Comparison of ENCODE assay signal across 16 mouse cellular contexts in the genomic region with DNA sequence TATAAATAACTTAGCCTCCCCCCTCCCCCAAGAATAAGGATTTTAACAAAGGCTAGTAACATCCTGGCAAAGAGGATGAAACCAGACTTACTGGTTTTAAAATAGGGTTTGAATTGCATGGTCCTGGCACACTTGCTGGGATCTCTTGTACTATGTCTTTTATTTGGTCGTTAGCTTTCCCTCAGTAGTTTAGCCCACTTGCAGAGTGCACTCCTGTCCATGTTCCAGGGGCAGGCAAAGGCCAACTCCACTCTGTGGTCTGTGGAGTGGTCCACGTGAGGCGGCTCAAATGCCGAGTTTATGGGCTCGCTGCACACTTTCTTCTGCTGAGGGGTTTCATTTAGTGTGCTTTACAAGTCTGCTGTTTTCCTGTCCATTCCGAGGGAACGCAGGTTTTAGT. TPM values are rescaled to one million over a fixed set of nuclear protein-coding genes. Genes with fewer than 3 reads are reported as not detected.
DNase-seq lines count a peak whose midpoint lies in the region; ATAC-seq and TF ChIP-seq lines count a peak whose summit lies in the region.
"Had no signal": no experiment of that assay in that cellular context is flagged by ENCODE, and none has a peak within 500 bp of the region (broad histone marks: within the 10 kb centered on the region; RNA-seq: fewer than 3 reads in every experiment).

No protein-coding gene starts in this region.

- no peak for ATAC-seq in heart, embryonic 14.5 days (ENCODE audit: insufficient number of reproducible peaks, insufficient read depth, low FRiP score, low read depth)
- no peak for ATAC-seq in midbrain, embryonic 13.5 days
- no peak for ATAC-seq in midbrain, embryonic 11.5 days (ENCODE audit: low FRiP score)
- ATAC-seq in limb, embryonic 14.5 days (ENCODE audit: low FRiP score, low read depth) = no peak
- ATAC-seq in forebrain, postnatal 0 days = no peak
- ATAC-seq: activated CD4-positive, CD25-positive, alpha-beta regulatory T cell, adult 4 months; liver, postnatal 0 days had no signal

- no peak overlapping the region for H3K27ac ChIP-seq in heart, embryonic 14.5 days (replicated peaks in 1 of 2; ENCODE audit: control insufficient read depth in 1 of 2, insufficient read depth in 1 of 2, low read depth in 2 of 2, low read length in 2 of 2)
- no peak overlapping the region for H3K27ac ChIP-seq in midbrain, embryonic 13.5 days
- H3K27ac ChIP-seq in midbrain, embryonic 11.5 days (ENCODE audit: low read depth, low read length) = no peak overlapping the region
- H3K27ac ChIP-seq in limb, embryonic 14.5 days (replicated peaks; ENCODE audit: low read depth, low read length) = no peak overlapping the region
- no peak overlapping the region for H3K27ac ChIP-seq in forebrain, postnatal 0 days (ENCODE audit: low read depth, low read length)
- H3K27ac ChIP-seq: hindbrain, embryonic 15.5 days had no signal

- 59% methylated on average over 7 of the region's 7 CpGs for WGBS in heart, embryonic 14.5 days
- 88% methylated on average over 7 of the region's 7 CpGs for WGBS in midbrain, embryonic 13.5 days
- 83% methylated on average over 7 of the region's 7 CpGs for WGBS in midbrain, embryonic 11.5 days
- WGBS in limb, embryonic 14.5 days = 33% methylated on average over 7 of the region's 7 CpGs
- WGBS in forebrain, postnatal 0 days = 67% methylated on average over 7 of the region's 7 CpGs

- peaks cover 29% of the 10 kb centered on the region for H3K36me3 ChIP-seq in heart, embryonic 14.5 days (ENCODE audit: control insufficient read depth, insufficient read depth, low read length)
- H3K36me3 ChIP-seq in midbrain, embryonic 13.5 days = peaks cover 30% of the 10 kb centered on the region
- peaks cover 11% of the 10 kb centered on the region; the same call in 1 of the 2 replicates for H3K36me3 ChIP-seq in midbrain, embryonic 11.5 days (ENCODE audit: control insufficient read depth, insufficient read depth, low read length)
- peaks cover 35% of the 10 kb centered on the region for H3K36me3 ChIP-seq in limb, embryonic 14.5 days (ENCODE audit: control insufficient read depth, insufficient read depth, low read length)
- H3K36me3 ChIP-seq in forebrain, postnatal 0 days (ENCODE audit: insufficient read depth) = peaks cover 26% of the 10 kb centered on the region

- H3K4me1 ChIP-seq in heart, embryonic 14.5 days (ENCODE audit: control insufficient read depth in 2 of 2, insufficient read depth in 2 of 2, low read length in 2 of 2) = peaks cover 14 to 30% of the 10 kb centered on the region in 2 experiments
- H3K4me1 ChIP-seq in midbrain, embryonic 13.5 days (replicated peaks) = peaks cover 37% of the 10 kb centered on the region
- peaks cover 18% of the 10 kb centered on the region for H3K4me1 ChIP-seq in midbrain, embryonic 11.5 days (ENCODE audit: control insufficient read depth, insufficient read depth, low read length)
- peaks cover 28% of the 10 kb centered on the region for H3K4me1 ChIP-seq in limb, embryonic 14.5 days (ENCODE audit: control insufficient read depth, insufficient read depth, low read length)
- peaks cover 11% of the 10 kb centered on the region; the same call in 1 of the 2 replicates for H3K4me1 ChIP-seq in forebrain, postnatal 0 days (ENCODE audit: insufficient read depth)

- H3K9ac ChIP-seq in heart, embryonic 14.5 days (ENCODE audit: low read length) = peak overlapping the region; percentile 42
- H3K9ac ChIP-seq in midbrain, embryonic 13.5 days (replicated peaks) = 0 out of 2 replicates have a peak overlapping the region, but pooled peaks have one; percentile 19
- H3K9ac ChIP-seq in midbrain, embryonic 11.5 days (ENCODE audit: low read length) = no peak overlapping the region
- H3K9ac ChIP-seq in limb, embryonic 14.5 days (ENCODE audit: low read depth, low read length, severe bottlenecking) = 0 out of 2 replicates have a peak overlapping the region, but pooled peaks have one; percentile 21
- H3K9ac ChIP-seq in forebrain, postnatal 0 days = no peak overlapping the region
- H3K9ac ChIP-seq: hindbrain, embryonic 15.5 days; liver, postnatal 0 days had no signal

- H3K9me3 ChIP-seq in heart, embryonic 14.5 days (ENCODE audit: control insufficient read depth, low read length) = no peaks in the 10 kb centered on the region
- H3K9me3 ChIP-seq in midbrain, embryonic 13.5 days = no peaks in the 10 kb centered on the region
- H3K9me3 ChIP-seq in midbrain, embryonic 11.5 days (ENCODE audit: control insufficient read depth, low read length) = no peaks in the 10 kb centered on the region
- H3K9me3 ChIP-seq in limb, embryonic 14.5 days (ENCODE audit: control insufficient read depth, low read length) = no peaks in the 10 kb centered on the region
- no peaks in the 10 kb centered on the region for H3K9me3 ChIP-seq in forebrain, postnatal 0 days (ENCODE audit: low read length)
- H3K9me3 ChIP-seq: heart, embryonic 10.5 days; hindbrain, embryonic 15.5 days had no signal

- no peak for TF ChIP-seq CTCF in forebrain, postnatal 0 days (IDR thresholded peaks at IDR 0.05; ENCODE audit: low read depth)

- H3K4me2 ChIP-seq in heart, embryonic 14.5 days (ENCODE audit: low read length) = 0 out of 2 replicates have a peak overlapping the region, but pooled peaks have one; percentile 0
- no peak overlapping the region for H3K4me2 ChIP-seq in midbrain, embryonic 13.5 days (replicated peaks)
- H3K4me2 ChIP-seq in midbrain, embryonic 11.5 days = no peak overlapping the region
- H3K4me2 ChIP-seq in limb, embryonic 14.5 days (replicated peaks; ENCODE audit: low read depth, low read length, severe bottlenecking) = no peak overlapping the region
- no peak overlapping the region for H3K4me2 ChIP-seq in forebrain, postnatal 0 days (ENCODE audit: low read depth)
- H3K4me2 ChIP-seq: hindbrain, embryonic 15.5 days had no signal

- H3K27me3 ChIP-seq in heart, embryonic 14.5 days (ENCODE audit: control insufficient read depth, insufficient read depth, low read length) = no peaks in the 10 kb centered on the region
- H3K27me3 ChIP-seq in midbrain, embryonic 13.5 days = no peaks in the 10 kb centered on the region
- no peaks in the 10 kb centered on the region for H3K27me3 ChIP-seq in midbrain, embryonic 11.5 days (ENCODE audit: control insufficient read depth, insufficient read depth, low read length)
- no peaks in the 10 kb centered on the region for H3K27me3 ChIP-seq in limb, embryonic 14.5 days (ENCODE audit: control insufficient read depth, insufficient read depth, low read length)
- H3K27me3 ChIP-seq in forebrain, postnatal 0 days (ENCODE audit: insufficient read depth, low read length) = no peaks in the 10 kb centered on the region
- H3K27me3 ChIP-seq: hindbrain, embryonic 15.5 days had no signal

- DNase-seq in heart, adult 18-20 months = no peak
- DNase-seq in midbrain, embryonic 11.5 days (ENCODE audit: low spot score, missing footprints) = no peak
- no peak for DNase-seq in limb, embryonic 14.5 days (ENCODE audit: low spot score)
- DNase-seq in lung, postnatal 4 days = peak; percentile 28 to 67
- DNase-seq in forebrain, postnatal 0 days = no peak
- no peak for DNase-seq in thymus, postnatal 4 days
- DNase-seq: adrenal gland, postnatal 25 days; cerebellum, adult 9-11 months; gastrocnemius, postnatal 25 days; liver, postnatal 0 days; thymus, postnatal 36 days had no signal

- no peak for TF ChIP-seq POLR2A in limb, embryonic 14.5 days (IDR thresholded peaks at IDR 0.05; ENCODE audit: borderline replicate concordance, extremely low read depth, insufficient read depth, insufficient read length)

- no peak overlapping the region for H3K4me3 ChIP-seq in heart, embryonic 14.5 days (ENCODE audit: control insufficient read depth in 1 of 2, insufficient read depth in 1 of 2, low read depth in 1 of 2, low read length in 2 of 2)
- no peak overlapping the region for H3K4me3 ChIP-seq in midbrain, embryonic 13.5 days (replicated peaks)
- H3K4me3 ChIP-seq in midbrain, embryonic 11.5 days (ENCODE audit: low read depth, low read length) = no peak overlapping the region
- no peak overlapping the region for H3K4me3 ChIP-seq in limb, embryonic 14.5 days (replicated peaks; ENCODE audit: low read length)
- H3K4me3 ChIP-seq in forebrain, postnatal 0 days (ENCODE audit: low read depth, low read length) = no peak overlapping the region
- H3K4me3 ChIP-seq: heart, embryonic 10.5 days; hindbrain, embryonic 15.5 days had no signal

RNA-seq across cellular contexts. Expression of gene Sufu, which starts 3.2 kb away (rescaled TPM):
- 18.3 and 18.8 TPM in 2 replicates for polyA plus RNA-seq in heart, embryonic 14.5 days (2014; fragmentation: Nextera tagmentation; extraction: Ambion mirVana)
- total RNA-seq in heart, adult 18-20 months (2021) = 10 to 100 TPM; 10.1 to 11.6 TPM
- polyA plus RNA-seq in midbrain, embryonic 13.5 days (2015; fragmentation: Nextera tagmentation; extraction: Ambion mirVana) = 27.7 and 28.6 TPM in 2 replicates
- polyA plus RNA-seq in midbrain, embryonic 11.5 days (2014; fragmentation: Nextera tagmentation; extraction: Ambion mirVana) = 33.7 and 38.7 TPM in 2 replicates
- 30.6 and 37.2 TPM in 2 replicates for polyA plus RNA-seq in limb, embryonic 14.5 days (2012; rRNA removed)
- polyA plus RNA-seq in limb, embryonic 14.5 days (2014; fragmentation: Nextera tagmentation; extraction: Ambion mirVana) = 35.5 and 39.1 TPM in 2 replicates
- 9.4 and 13.1 TPM in 2 replicates for total RNA-seq in forebrain, postnatal 0 days (2014; rRNA removed)
- 12.7 and 17.7 TPM in 2 replicates for polyA plus RNA-seq in forebrain, postnatal 0 days (2015; fragmentation: Nextera tagmentation; extraction: Ambion mirVana)

RNA-seq across cellular contexts. Expression of gene Actr1a, which starts 4.3 kb away (rescaled TPM):
- 117 and 126 TPM in 2 replicates for polyA plus RNA-seq in heart, embryonic 14.5 days (2014; fragmentation: Nextera tagmentation; extraction: Ambion mirVana)
- total RNA-seq in heart, adult 18-20 months (2021) = 10 to 100 TPM; 86.6 to 89.7 TPM
- 331 and 333 TPM in 2 replicates for polyA plus RNA-seq in midbrain, embryonic 13.5 days (2015; fragmentation: Nextera tagmentation; extraction: Ambion mirVana)
- 228 and 233 TPM in 2 replicates for polyA plus RNA-seq in midbrain, embryonic 11.5 days (2014; fragmentation: Nextera tagmentation; extraction: Ambion mirVana)
- 96.2 and 104 TPM in 2 replicates for polyA plus RNA-seq in limb, embryonic 14.5 days (2012; rRNA removed)
- polyA plus RNA-seq in limb, embryonic 14.5 days (2014; fragmentation: Nextera tagmentation; extraction: Ambion mirVana) = 152 and 155 TPM in 2 replicates
- total RNA-seq in forebrain, postnatal 0 days (2014; rRNA removed) = 356 and 372 TPM in 2 replicates
- 360 and 367 TPM in 2 replicates for polyA plus RNA-seq in forebrain, postnatal 0 days (2015; fragmentation: Nextera tagmentation; extraction: Ambion mirVana)

RNA-seq across cellular contexts. Expression of gene 2310034G01Rik, which starts 49.8 kb away (rescaled TPM):
- 0.62 and 1.8 TPM in 2 replicates for polyA plus RNA-seq in heart, embryonic 14.5 days (2014; fragmentation: Nextera tagmentation; extraction: Ambion mirVana)
- under 1 TPM; 0.69 TPM for total RNA-seq in heart, adult 18-20 months (2021)
- 1.7 TPM in 2 replicates for polyA plus RNA-seq in midbrain, embryonic 13.5 days (2015; fragmentation: Nextera tagmentation; extraction: Ambion mirVana)
- polyA plus RNA-seq in midbrain, embryonic 11.5 days (2014; fragmentation: Nextera tagmentation; extraction: Ambion mirVana) = 1.2 and 1.6 TPM in 2 replicates
- polyA plus RNA-seq in limb, embryonic 14.5 days (2012; rRNA removed) = 1.6 TPM in 2 replicates
- polyA plus RNA-seq in limb, embryonic 14.5 days (2014; fragmentation: Nextera tagmentation; extraction: Ambion mirVana) = 2.1 and 2.7 TPM in 2 replicates
- total RNA-seq in forebrain, postnatal 0 days (2014; rRNA removed) = 2.4 and 4.3 TPM in 2 replicates
- 2.0 and 2.3 TPM in 2 replicates for polyA plus RNA-seq in forebrain, postnatal 0 days (2015; fragmentation: Nextera tagmentation; extraction: Ambion mirVana)
- polyA plus RNA-seq: activated CD4-positive, CD25-positive, alpha-beta regulatory T cell, adult 4 months had no signal

RNA-seq across cellular contexts. Expression of gene Mfsd13a, which starts 59.0 kb away (rescaled TPM):
- polyA plus RNA-seq in heart, embryonic 14.5 days (2014; fragmentation: Nextera tagmentation; extraction: Ambion mirVana) = 4.4 and 6.4 TPM in 2 replicates
- 1 to 10 TPM; 3.7 to 4.0 TPM for total RNA-seq in heart, adult 18-20 months (2021)
- polyA plus RNA-seq in midbrain, embryonic 13.5 days (2015; fragmentation: Nextera tagmentation; extraction: Ambion mirVana) = 7.8 and 9.2 TPM in 2 replicates
- polyA plus RNA-seq in midbrain, embryonic 11.5 days (2014; fragmentation: Nextera tagmentation; extraction: Ambion mirVana) = 4.3 and 5.5 TPM in 2 replicates
- 5.4 and 8.0 TPM in 2 replicates for polyA plus RNA-seq in limb, embryonic 14.5 days (2012; rRNA removed)
- 3.2 and 3.5 TPM in 2 replicates for polyA plus RNA-seq in limb, embryonic 14.5 days (2014; fragmentation: Nextera tagmentation; extraction: Ambion mirVana)
- total RNA-seq in forebrain, postnatal 0 days (2014; rRNA removed) = 4.1 and 5.3 TPM in 2 replicates
- polyA plus RNA-seq in forebrain, postnatal 0 days (2015; fragmentation: Nextera tagmentation; extraction: Ambion mirVana) = 11.5 and 14.1 TPM in 2 replicates

Comparison
In these comparisons a context has a peak if more than half of its experiments do, and no peak if none do; other contexts are left out.
1. H3K9ac ChIP-seq: peak in heart, embryonic 14.5 days (single experiment), midbrain, embryonic 13.5 days (single experiment) and limb, embryonic 14.5 days (single experiment); none in midbrain, embryonic 11.5 days (single experiment) and forebrain, postnatal 0 days (single experiment).
2. DNase-seq: peak in lung, postnatal 4 days (2 of 2); none in heart, adult 18-20 months (0 of 2), midbrain, embryonic 11.5 days (single experiment), limb, embryonic 14.5 days (single experiment), forebrain, postnatal 0 days (single experiment) and thymus, postnatal 4 days (single experiment).